Mouse (Mus musculus) c-Kit-negative CD71-positive TER-119-positive erythroid progenitor cells, embryonic 14.5 days (primary cell): ENCODE results near the gene Cnot2.

Source experiments
- DNase-seq: peaks from one replicate; pipeline ENCODE4 v3.0.0-alpha.2; 2013; ENCODE audit warnings: low read depth, low spot score

Gene Cnot2

GRCm38 (mm10) chr10:116562731-116563480 is 18.4 kb downstream of the Cnot2 start:
- DNase-seq, result no peak

DNA sequence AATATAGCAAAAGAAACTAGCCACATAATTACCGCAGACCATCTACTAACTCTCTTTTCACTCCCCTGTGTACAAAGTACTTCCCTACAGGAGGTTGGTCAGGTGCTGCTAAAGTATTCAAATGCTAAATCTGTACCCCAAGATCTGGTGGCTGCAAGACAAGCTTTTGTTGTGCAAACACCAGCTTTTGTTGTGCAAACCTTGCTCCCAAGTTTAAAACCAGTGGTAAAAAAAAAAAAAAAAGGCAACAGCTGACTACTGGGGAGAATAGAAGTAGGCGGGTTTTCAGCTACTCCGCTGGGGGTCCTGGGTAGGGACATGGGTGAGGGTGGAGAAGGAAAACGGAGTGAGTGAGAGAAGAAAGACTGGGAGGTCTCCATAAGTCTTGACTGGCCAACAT is 19.1 kb downstream of the Cnot2 start:
- DNase-seq, result no peak

DNA sequence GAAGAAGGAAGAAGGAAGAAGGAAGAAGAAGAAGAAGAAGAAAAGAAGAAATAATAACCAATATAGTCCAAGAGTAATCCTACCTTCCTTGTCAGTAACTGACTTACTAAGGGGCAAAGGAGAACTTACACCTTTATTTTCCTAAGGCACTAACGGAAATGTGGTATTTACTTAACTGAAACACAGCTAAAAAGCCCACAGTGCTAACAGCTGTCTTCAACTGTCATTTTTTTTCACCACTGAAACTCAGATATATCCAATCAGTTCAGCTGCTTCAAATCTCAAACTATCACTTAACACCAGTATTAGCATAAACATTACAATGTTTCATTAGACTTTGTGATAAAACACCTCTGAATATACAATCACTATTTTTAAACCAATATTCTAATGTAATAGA is 22.1 kb downstream of the Cnot2 start:
- DNase-seq, result no peak

DNA sequence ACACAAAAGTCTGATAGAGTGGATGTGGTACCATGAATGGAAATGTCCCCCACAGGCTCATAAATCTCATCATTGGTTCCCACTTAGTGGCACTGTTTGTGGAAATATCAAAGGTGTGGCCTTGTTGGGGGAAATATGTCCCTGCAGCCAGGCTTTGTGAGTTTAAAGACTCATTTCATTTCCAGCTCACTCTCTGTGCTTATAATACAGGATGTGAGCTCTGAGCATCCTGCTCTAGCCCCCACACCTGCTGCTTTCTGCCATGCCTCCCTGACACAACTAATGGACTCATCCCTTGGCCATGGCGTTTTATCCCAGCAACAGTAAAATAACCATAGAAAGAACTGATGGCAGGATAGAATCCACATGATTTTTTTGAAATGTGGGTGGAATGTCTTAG is 24.1 kb downstream of the Cnot2 start:
- DNase-seq, result no peak

GRCm38 (mm10) chr10:116554434-116554833 is 26.9 kb downstream of the Cnot2 start:
- no peak for DNase-seq

DNA sequence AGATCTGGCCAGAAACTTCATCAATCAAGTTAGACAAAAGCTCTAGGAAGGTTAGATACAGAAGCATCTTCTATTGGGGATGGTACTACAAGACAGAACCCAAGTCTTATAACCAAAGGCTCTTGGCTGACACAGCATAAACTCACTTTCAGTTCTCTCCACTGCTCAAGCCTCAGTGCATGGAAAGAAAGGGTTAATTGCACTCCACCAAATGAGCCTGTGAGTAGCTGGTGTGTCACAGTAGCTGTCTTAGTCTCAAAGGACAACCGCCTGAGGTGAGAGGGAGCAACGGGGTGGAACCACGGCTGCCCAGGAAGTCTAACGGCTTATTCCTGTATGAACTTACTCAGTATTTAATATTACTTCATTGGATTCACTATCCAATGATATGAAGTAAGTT is 33.4 kb downstream of the Cnot2 start:
- no peak for DNase-seq

DNA sequence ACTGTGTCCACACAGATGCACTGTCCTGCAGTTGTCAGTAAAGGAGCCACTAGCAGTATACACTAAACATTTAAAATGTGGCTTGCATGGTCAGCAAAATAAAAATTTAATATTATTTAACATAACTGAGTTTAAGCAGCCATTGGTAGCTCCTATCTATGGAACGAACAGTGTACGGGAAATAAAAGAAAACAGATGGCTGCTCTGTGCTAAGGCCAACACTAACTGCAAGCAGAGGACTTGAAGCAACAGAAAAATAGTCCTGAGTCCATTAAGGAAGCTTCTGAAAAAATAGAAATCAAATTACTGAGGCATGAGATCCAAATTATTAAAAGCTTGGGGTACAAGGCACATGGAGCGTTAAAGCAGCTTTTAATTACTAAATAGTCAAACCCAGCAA is 35.1 kb downstream of the Cnot2 start:
- DNase-seq, result no peak

DNA sequence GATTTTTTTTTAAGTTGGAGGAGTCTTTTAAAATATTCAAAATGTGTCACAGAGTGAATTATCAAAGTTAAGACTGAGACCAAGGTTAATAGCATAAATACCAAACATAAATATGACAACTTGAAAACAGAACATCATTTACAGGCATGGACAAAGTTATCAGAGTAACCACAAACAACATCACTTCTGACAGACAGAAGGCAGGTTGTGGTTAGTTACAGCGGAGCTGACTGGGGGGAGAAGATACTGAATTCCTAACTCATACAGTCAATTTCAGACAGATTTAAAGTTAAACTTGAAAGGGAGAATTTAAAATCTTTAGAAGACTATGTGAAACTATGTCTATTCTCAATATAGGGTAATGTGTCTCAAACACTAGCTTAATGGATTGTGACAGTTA is 38.2 kb downstream of the Cnot2 start:
- no peak for DNase-seq

DNA sequence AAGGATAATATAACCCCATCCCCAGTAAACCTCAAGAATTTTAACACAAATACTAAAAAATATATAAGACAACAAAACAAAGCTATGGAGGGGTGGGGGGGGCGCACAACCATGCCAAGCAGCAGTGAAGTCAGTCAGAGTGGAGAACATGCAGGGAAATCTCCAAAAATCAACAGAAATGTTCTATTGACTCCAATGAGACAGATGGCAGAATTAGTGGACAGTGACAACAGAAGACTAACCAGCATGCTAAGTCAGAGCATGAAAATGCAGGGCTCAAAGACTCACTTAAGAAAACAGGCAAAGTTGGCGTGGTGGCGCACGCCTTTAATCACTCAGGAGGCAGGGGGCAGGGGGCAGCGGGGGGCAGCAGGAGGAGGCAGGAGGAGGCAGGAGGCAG is 40.6 kb downstream of the Cnot2 start:
- DNase-seq, result no peak

DNA sequence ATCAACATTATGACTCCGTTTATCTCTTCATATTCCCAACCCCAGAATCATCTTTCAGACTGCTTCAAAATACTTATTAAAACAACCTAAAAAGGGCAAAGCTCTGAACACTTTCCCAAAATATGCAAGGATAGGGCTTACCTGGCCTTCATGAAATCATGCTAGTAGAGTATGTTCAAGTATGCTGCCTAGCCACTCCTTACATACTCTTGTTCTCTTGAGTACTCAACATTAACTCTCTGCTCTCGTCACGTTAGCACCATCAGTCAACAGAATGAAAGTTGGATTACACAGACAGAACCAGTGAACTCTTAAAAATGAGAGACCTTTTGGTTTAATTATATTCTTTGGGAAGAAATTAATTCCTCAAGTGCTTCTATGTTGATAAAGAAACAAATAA is 43.8 kb downstream of the Cnot2 start:
- no peak for DNase-seq

DNA sequence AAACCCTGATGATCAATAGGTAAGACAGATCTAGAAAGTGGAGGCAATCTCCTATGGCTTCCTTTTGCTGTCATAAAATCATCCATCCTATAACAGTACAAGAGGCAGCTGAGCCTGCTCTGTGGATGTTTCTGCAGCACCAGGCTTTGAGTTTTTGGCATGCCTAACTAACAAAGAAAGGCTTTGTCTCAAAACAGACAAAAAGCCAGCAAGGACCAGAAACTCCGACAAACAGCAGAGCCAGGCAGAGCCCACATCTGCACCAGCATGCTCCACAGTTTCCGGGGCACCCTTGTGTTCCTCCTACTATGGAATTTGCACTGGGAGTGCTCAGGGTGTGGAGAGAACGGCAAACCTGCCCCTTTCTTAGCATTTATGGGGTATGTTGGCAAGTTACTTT is 47.0 kb downstream of the Cnot2 start:
- no peak for DNase-seq

DNA sequence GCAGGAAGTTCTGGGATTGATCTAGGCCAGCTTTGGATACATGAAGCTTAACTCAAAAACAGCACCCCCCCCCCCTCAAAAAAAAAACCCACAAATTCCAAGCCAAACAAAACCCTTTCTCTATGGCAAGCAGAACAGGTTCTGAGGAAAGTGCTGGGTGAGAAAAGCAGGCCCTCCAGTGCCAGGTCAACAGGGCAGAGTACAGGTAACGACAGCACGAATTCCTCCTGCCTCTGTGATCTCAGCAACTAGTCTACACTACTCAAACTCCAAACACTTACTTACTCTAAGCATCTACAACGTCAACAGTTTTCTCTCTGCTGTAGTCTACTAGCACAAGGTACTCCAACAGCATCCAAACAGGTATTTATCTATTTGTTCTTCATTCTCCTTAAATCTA is 48.8 kb downstream of the Cnot2 start:
- no peak for DNase-seq

GRCm38 (mm10) chr10:116531063-116531462 is 50.2 kb downstream of the Cnot2 start:
- no peak for DNase-seq

DNA sequence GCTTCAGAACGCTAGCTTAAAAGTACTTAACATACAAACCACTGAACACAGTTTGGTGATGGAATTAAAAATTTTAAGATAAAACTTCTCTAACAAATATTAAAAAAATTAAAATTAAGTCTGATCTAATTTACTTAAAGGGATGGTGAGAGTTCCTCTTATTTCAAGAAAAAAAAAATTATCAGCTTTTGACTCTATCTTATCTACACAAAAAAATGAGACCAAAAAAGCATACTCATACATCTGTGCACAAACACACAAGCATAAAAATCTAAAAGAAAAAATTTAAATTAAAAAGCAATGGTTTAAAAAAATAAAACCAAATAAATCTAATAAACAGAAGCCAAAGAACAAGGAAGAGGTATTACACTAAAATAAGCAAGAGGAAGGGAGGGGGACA is 61.7 kb downstream of the Cnot2 start:
- no peak for DNase-seq

DNA sequence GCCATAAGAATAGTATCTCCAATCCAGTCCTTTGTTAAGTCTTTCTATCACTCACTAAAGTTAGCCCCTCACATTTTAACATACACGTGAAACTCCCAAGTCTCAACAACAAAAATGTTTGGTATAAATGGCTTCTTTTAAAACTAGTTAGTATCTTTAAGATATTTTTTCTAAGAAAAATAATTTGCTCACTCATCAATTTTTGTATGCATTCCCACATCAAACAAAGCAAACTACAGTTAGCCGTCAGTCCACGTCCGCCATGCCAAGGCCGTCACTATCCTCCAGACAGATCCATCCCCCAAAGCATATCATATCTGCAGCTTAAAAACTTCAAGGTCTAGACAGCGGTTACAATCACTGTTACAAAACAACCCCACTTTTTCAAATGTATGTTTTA is 65.7 kb downstream of the Cnot2 start:
- no peak for DNase-seq

- DNase-seq, result no peak
Measured at GRCm38 (mm10) chr10:116515158-116515557, 66.2 kb downstream of the Cnot2 start.

DNA sequence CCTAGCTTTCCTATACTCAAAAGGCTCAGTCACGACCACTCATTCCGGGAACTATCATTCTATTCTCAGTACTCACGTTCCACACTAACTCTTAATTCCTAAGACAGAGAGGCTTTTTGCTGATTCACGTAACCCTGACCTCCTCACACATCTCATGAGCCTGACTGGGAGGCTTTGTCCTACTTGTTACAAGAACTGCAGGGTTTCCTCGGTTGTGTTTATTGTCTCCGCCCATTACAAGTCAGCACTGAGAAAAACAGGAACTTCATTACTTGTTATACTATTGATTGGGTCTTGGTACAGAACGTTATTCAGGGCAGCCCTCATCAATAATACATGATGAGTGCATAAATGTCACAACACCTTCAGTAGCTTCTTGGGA is 68.1 kb downstream of the Cnot2 start:
- no peak for DNase-seq

GRCm38 (mm10) chr10:116512521-116513253 is 68.6 kb downstream of the Cnot2 start:
- no peak for DNase-seq

GRCm38 (mm10) chr10:116505303-116506014 is 75.9 kb downstream of the Cnot2 start:
- no peak for DNase-seq

- DNase-seq, result no peak
Measured at GRCm38 (mm10) chr10:116492768-116493167, 88.5 kb downstream of the Cnot2 start.

- no peak for DNase-seq
Measured at GRCm38 (mm10) chr10:116486895-116487747, 94.2 kb downstream of the Cnot2 start.

DNA sequence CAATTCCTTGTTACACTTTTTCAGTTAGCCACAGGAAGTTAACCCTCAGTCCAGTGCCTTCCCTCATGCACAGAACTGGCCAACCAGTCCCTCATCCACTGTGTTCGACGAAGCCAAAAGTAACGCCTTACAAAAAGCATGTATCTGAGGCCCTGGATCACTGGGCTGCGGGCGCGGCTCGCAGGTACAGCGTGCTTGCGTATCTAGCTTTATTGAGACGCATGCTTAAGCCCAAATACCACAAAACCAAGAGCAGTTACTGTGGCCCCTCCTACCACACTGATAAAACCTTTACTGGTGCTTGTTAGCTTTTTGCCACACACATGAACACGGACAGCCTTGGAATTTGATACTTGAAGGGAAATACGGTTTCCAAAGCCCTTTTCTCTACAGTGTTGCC is 99.4 kb downstream of the Cnot2 start:
- no peak for DNase-seq
